Mouse (Mus musculus) erythroblast, embryonic 14.5 days (primary cell): ENCODE results near the gene Gm49384.

Experiments used
- GATA1 ChIP-seq: IDR thresholded peaks from 2 replicates; pipeline ENCODE4 v1.6.1; 2012; ENCODE audit warnings: low read length, inconsistent platforms, mixed read lengths
- TAL1 ChIP-seq: IDR thresholded peaks from 3 replicates; pipeline ENCODE4 v1.6.1; 2012; ENCODE audit warnings: low read length, inconsistent platforms, mixed read lengths

GRCm38 (mm10) chr12:69210056-69210979, 6.3 kb upstream of the Gm49384 start:
- TF ChIP-seq GATA1 (no peak), TAL1 (no peak)
